Mouse (Mus musculus): ENCODE measurements around the gene Gkap1. TPM values are rescaled to one million over a fixed set of nuclear protein-coding genes. Genes with fewer than 3 reads are reported as not detected.
A peak's percentile ranks its signal among the peaks of the same experiment; 100 is the strongest.

The Gkap1 gene
- polyA plus RNA-seq, 1 experiment from 2014 or later, result 32.1 TPM

GRCm38 (mm10) chr13:58263546-58263945 lies 12.0 kb downstream of the Gkap1 start:
- Histone ChIP-seq H3K27ac (replicated peaks in 1 of 2; ENCODE audit: control insufficient read depth in 1 of 2, insufficient read depth in 1 of 2, low read depth in 2 of 2, low read length in 2 of 2) (no peak overlapping the region), H3K9ac (ENCODE audit: low read length) (no peak overlapping the region), H3K4me3 (ENCODE audit: control insufficient read depth in 1 of 2, insufficient read depth in 1 of 2, low read depth in 1 of 2, low read length in 2 of 2) (no peak overlapping the region), H3K27me3 (ENCODE audit: control insufficient read depth, insufficient read depth, low read length) (no peaks in the 10 kb centered on the region), H3K4me2 (ENCODE audit: low read length) (no peak overlapping the region), H3K9me3 (ENCODE audit: control insufficient read depth, low read length) (no peaks in the 10 kb centered on the region), H3K36me3 (ENCODE audit: control insufficient read depth, insufficient read depth, low read length) (peaks cover 31% of the 10 kb centered on the region), H3K4me1 (ENCODE audit: control insufficient read depth in 2 of 2, insufficient read depth in 2 of 2, low read length in 2 of 2) (no peaks in the 10 kb centered on the region)
- ATAC-seq (ENCODE audit: insufficient number of reproducible peaks, insufficient read depth, low FRiP score, low read depth), result no peak
- WGBS, result 73% methylated on average over 8 of the region's 8 CpGs

- Histone ChIP-seq H3K36me3 (ENCODE audit: control insufficient read depth, insufficient read depth, low read length) (peaks cover 36% of the 10 kb centered on the region), H3K4me2 (ENCODE audit: low read length) (no peak overlapping the region), H3K4me3 (ENCODE audit: control insufficient read depth in 1 of 2, insufficient read depth in 1 of 2, low read depth in 1 of 2, low read length in 2 of 2) (no peak overlapping the region), H3K9ac (ENCODE audit: low read length) (no peak overlapping the region), H3K27ac (replicated peaks in 1 of 2; ENCODE audit: control insufficient read depth in 1 of 2, insufficient read depth in 1 of 2, low read depth in 2 of 2, low read length in 2 of 2) (peak overlapping the region in 1 of 2 experiments; percentile 9; a peak in 2 of 4 replicates), H3K4me1 (ENCODE audit: control insufficient read depth in 2 of 2, insufficient read depth in 2 of 2, low read length in 2 of 2) (no peaks in the 10 kb centered on the region), H3K27me3 (ENCODE audit: control insufficient read depth, insufficient read depth, low read length) (no peaks in the 10 kb centered on the region), H3K9me3 (ENCODE audit: control insufficient read depth, low read length) (no peaks in the 10 kb centered on the region)
- no peak for ATAC-seq (ENCODE audit: insufficient number of reproducible peaks, insufficient read depth, low FRiP score, low read depth)
- 65% methylated on average over 4 of the region's 4 CpGs for WGBS
Observed at GRCm38 (mm10) chr13:58261674-58262073, 13.8 kb downstream of the Gkap1 start.

GRCm38 (mm10) chr13:58253268-58253667 lies 22.2 kb downstream of the Gkap1 start:
- Histone ChIP-seq H3K36me3 (ENCODE audit: control insufficient read depth, insufficient read depth, low read length) (peaks cover 37% of the 10 kb centered on the region), H3K27ac (replicated peaks in 1 of 2; ENCODE audit: control insufficient read depth in 1 of 2, insufficient read depth in 1 of 2, low read depth in 2 of 2, low read length in 2 of 2) (no peak overlapping the region), H3K9me3 (ENCODE audit: control insufficient read depth, low read length) (no peaks in the 10 kb centered on the region), H3K4me1 (ENCODE audit: control insufficient read depth in 2 of 2, insufficient read depth in 2 of 2, low read length in 2 of 2) (no peaks in the 10 kb centered on the region), H3K9ac (ENCODE audit: low read length) (no peak overlapping the region), H3K4me2 (ENCODE audit: low read length) (no peak overlapping the region), H3K27me3 (ENCODE audit: control insufficient read depth, insufficient read depth, low read length) (no peaks in the 10 kb centered on the region), H3K4me3 (ENCODE audit: control insufficient read depth in 1 of 2, insufficient read depth in 1 of 2, low read depth in 1 of 2, low read length in 2 of 2) (no peak overlapping the region)
- ATAC-seq (ENCODE audit: insufficient number of reproducible peaks, insufficient read depth, low FRiP score, low read depth), result no peak
- WGBS, result 85% methylated on average over 1 of the region's 1 CpGs

- no peaks in the 10 kb centered on the region for H3K27me3 ChIP-seq (ENCODE audit: control insufficient read depth, insufficient read depth, low read length)
- no peak for ATAC-seq (ENCODE audit: insufficient number of reproducible peaks, insufficient read depth, low FRiP score, low read depth)
- H3K4me1 ChIP-seq (ENCODE audit: control insufficient read depth in 2 of 2, insufficient read depth in 2 of 2, low read length in 2 of 2), result no peaks in the 10 kb centered on the region; a peak in 1 of 4 replicates
- peaks cover 21% of the 10 kb centered on the region; the same call in 1 of the 2 replicates for H3K36me3 ChIP-seq (ENCODE audit: control insufficient read depth, insufficient read depth, low read length)
- 92% methylated on average over 5 of the region's 5 CpGs for WGBS
- no peaks in the 10 kb centered on the region for H3K9me3 ChIP-seq (ENCODE audit: control insufficient read depth, low read length)
- no peak overlapping the region for H3K4me3 ChIP-seq (ENCODE audit: control insufficient read depth in 1 of 2, insufficient read depth in 1 of 2, low read depth in 1 of 2, low read length in 2 of 2)
- no peak overlapping the region for H3K4me2 ChIP-seq (ENCODE audit: low read length)
- no peak overlapping the region for H3K27ac ChIP-seq (replicated peaks in 1 of 2; ENCODE audit: control insufficient read depth in 1 of 2, insufficient read depth in 1 of 2, low read depth in 2 of 2, low read length in 2 of 2)
- H3K9ac ChIP-seq (ENCODE audit: low read length), result no peak overlapping the region
Observed at GRCm38 (mm10) chr13:58248957-58249356, 26.5 kb downstream of the Gkap1 start.

GRCm38 (mm10) chr13:58236536-58236935 lies 39.0 kb downstream of the Gkap1 start:
- H3K4me2 ChIP-seq (ENCODE audit: low read length), result no peak overlapping the region
- WGBS, result 90% methylated on average over 7 of the region's 7 CpGs
- peaks cover 31% of the 10 kb centered on the region for H3K36me3 ChIP-seq (ENCODE audit: control insufficient read depth, insufficient read depth, low read length)
- no peak for ATAC-seq (ENCODE audit: insufficient number of reproducible peaks, insufficient read depth, low FRiP score, low read depth)
- no peaks in the 10 kb centered on the region for H3K27me3 ChIP-seq (ENCODE audit: control insufficient read depth, insufficient read depth, low read length)
- no peaks in the 10 kb centered on the region for H3K4me1 ChIP-seq (ENCODE audit: control insufficient read depth in 2 of 2, insufficient read depth in 2 of 2, low read length in 2 of 2)
- H3K9me3 ChIP-seq (ENCODE audit: control insufficient read depth, low read length), result no peaks in the 10 kb centered on the region
- H3K4me3 ChIP-seq (ENCODE audit: control insufficient read depth in 1 of 2, insufficient read depth in 1 of 2, low read depth in 1 of 2, low read length in 2 of 2), result no peak overlapping the region
- no peak overlapping the region for H3K9ac ChIP-seq (ENCODE audit: low read length)
- H3K27ac ChIP-seq (replicated peaks in 1 of 2; ENCODE audit: control insufficient read depth in 1 of 2, insufficient read depth in 1 of 2, low read depth in 2 of 2, low read length in 2 of 2), result no peak overlapping the region

- peaks cover 18% of the 10 kb centered on the region for H3K36me3 ChIP-seq (ENCODE audit: control insufficient read depth, insufficient read depth, low read length)
- no peaks in the 10 kb centered on the region for H3K9me3 ChIP-seq (ENCODE audit: control insufficient read depth, low read length)
- H3K27me3 ChIP-seq (ENCODE audit: control insufficient read depth, insufficient read depth, low read length), result no peaks in the 10 kb centered on the region
- no peak for ATAC-seq (ENCODE audit: insufficient number of reproducible peaks, insufficient read depth, low FRiP score, low read depth)
- H3K4me3 ChIP-seq (ENCODE audit: control insufficient read depth in 1 of 2, insufficient read depth in 1 of 2, low read depth in 1 of 2, low read length in 2 of 2), result no peak overlapping the region
- no peak overlapping the region for H3K9ac ChIP-seq (ENCODE audit: low read length)
- WGBS, result 39% methylated on average over 5 of the region's 5 CpGs
- no peaks in the 10 kb centered on the region for H3K4me1 ChIP-seq (ENCODE audit: control insufficient read depth in 2 of 2, insufficient read depth in 2 of 2, low read length in 2 of 2)
- no peak overlapping the region for H3K27ac ChIP-seq (replicated peaks in 1 of 2; ENCODE audit: control insufficient read depth in 1 of 2, insufficient read depth in 1 of 2, low read depth in 2 of 2, low read length in 2 of 2)
- H3K4me2 ChIP-seq (ENCODE audit: low read length), result no peak overlapping the region
Observed at GRCm38 (mm10) chr13:58232611-58233010, 42.9 kb downstream of the Gkap1 start.

- Histone ChIP-seq H3K4me1 (ENCODE audit: control insufficient read depth in 2 of 2, insufficient read depth in 2 of 2, low read length in 2 of 2) (no peaks in the 10 kb centered on the region), H3K4me3 (ENCODE audit: control insufficient read depth in 1 of 2, insufficient read depth in 1 of 2, low read depth in 1 of 2, low read length in 2 of 2) (no peak overlapping the region), H3K9ac (ENCODE audit: low read length) (no peak overlapping the region), H3K36me3 (ENCODE audit: control insufficient read depth, insufficient read depth, low read length) (peaks cover 17% of the 10 kb centered on the region), H3K27me3 (ENCODE audit: control insufficient read depth, insufficient read depth, low read length) (no peaks in the 10 kb centered on the region), H3K4me2 (ENCODE audit: low read length) (no peak overlapping the region), H3K9me3 (ENCODE audit: control insufficient read depth, low read length) (peaks cover 3% of the 10 kb centered on the region; the same call in 1 of the 2 replicates), H3K27ac (replicated peaks in 1 of 2; ENCODE audit: control insufficient read depth in 1 of 2, insufficient read depth in 1 of 2, low read depth in 2 of 2, low read length in 2 of 2) (no peak overlapping the region)
- 85% methylated on average over 8 of the region's 8 CpGs for WGBS
- no peak for ATAC-seq (ENCODE audit: insufficient number of reproducible peaks, insufficient read depth, low FRiP score, low read depth)
Observed at GRCm38 (mm10) chr13:58232070-58232469, 43.4 kb downstream of the Gkap1 start.

GRCm38 (mm10) chr13:58228624-58229023 lies 46.9 kb downstream of the Gkap1 start:
- H3K9me3 ChIP-seq (ENCODE audit: control insufficient read depth, low read length), result peaks cover 4% of the 10 kb centered on the region; the same call in 1 of the 2 replicates
- WGBS, result 43% methylated on average over 2 of the region's 2 CpGs
- H3K4me3 ChIP-seq (ENCODE audit: control insufficient read depth in 1 of 2, insufficient read depth in 1 of 2, low read depth in 1 of 2, low read length in 2 of 2), result no peak overlapping the region
- H3K27me3 ChIP-seq (ENCODE audit: control insufficient read depth, insufficient read depth, low read length), result no peaks in the 10 kb centered on the region
- 0 out of 2 replicates have a peak, but pooled peaks cover 3% of the 10 kb centered on the region for H3K36me3 ChIP-seq (ENCODE audit: control insufficient read depth, insufficient read depth, low read length)
- H3K9ac ChIP-seq (ENCODE audit: low read length), result no peak overlapping the region
- ATAC-seq (ENCODE audit: insufficient number of reproducible peaks, insufficient read depth, low FRiP score, low read depth), result no peak
- no peak overlapping the region for H3K27ac ChIP-seq (replicated peaks in 1 of 2; ENCODE audit: control insufficient read depth in 1 of 2, insufficient read depth in 1 of 2, low read depth in 2 of 2, low read length in 2 of 2)
- H3K4me2 ChIP-seq (ENCODE audit: low read length), result no peak overlapping the region
- no peaks in the 10 kb centered on the region for H3K4me1 ChIP-seq (ENCODE audit: control insufficient read depth in 2 of 2, insufficient read depth in 2 of 2, low read length in 2 of 2)
